Mouse (Mus musculus) G1E (cell line): ENCODE measurements around the gene Taf8. TPM values are rescaled to one million over a fixed set of nuclear protein-coding genes. Genes with fewer than 3 reads are reported as not detected.

ENCODE experiments used
- ATAC-seq: 2 replicates; pipeline ENCODE4 v1.8.0; 2016; ENCODE audit warnings: mild to moderate bottlenecking; ENCODE audit not compliant: insufficient number of reproducible peaks, poor library complexity, low FRiP score, severe bottlenecking; ENCODE audit errors: extremely low read depth
- DNase-seq: peaks from one replicate; pipeline ENCODE4 v3.0.0; 2012; ENCODE audit warnings: low spot score
- H3K27me3 ChIP-seq: 2 replicates; pipeline ENCODE4 v1.6.1; 2012; ENCODE audit warnings: mild to moderate bottlenecking, low read length, inconsistent platforms; ENCODE audit not compliant: insufficient read depth
- H3K36me3 ChIP-seq: replicated peaks from 2 replicates; pipeline ENCODE3; 2012; ENCODE audit warnings: mild to moderate bottlenecking, inconsistent platforms
- H3K4me1 ChIP-seq: 2 replicates; pipeline ENCODE4 v1.6.1; 2012; ENCODE audit warnings: low read depth, low read length, inconsistent platforms, mixed read lengths; ENCODE audit not compliant: insufficient read depth
- H3K4me3 ChIP-seq: 2 replicates; pipeline ENCODE4 v1.5.1; 2012; ENCODE audit warnings: low read depth, mild to moderate bottlenecking, inconsistent platforms, low read length, moderate library complexity, mixed read lengths
- H3K9me3 ChIP-seq: replicated peaks from 2 replicates; pipeline ENCODE4 v1.6.1; 2012; ENCODE audit warnings: inconsistent platforms
- CTCF ChIP-seq: IDR thresholded peaks from 2 replicates; pipeline ENCODE4 v1.5.1; 2012; ENCODE audit warnings: low read depth, low read length, inconsistent platforms, mixed read lengths
- GATA1 ChIP-seq: IDR thresholded peaks from 2 replicates; pipeline ENCODE4 v1.6.1; 2012; ENCODE audit warnings: borderline replicate concordance, low read length, inconsistent platforms, mixed read lengths
- GATA2 ChIP-seq: IDR thresholded peaks from 2 replicates; pipeline ENCODE4 v1.6.1; 2012; ENCODE audit warnings: low read depth, low read length, inconsistent platforms, borderline replicate concordance
- POLR2AphosphoS5 ChIP-seq: IDR thresholded peaks from 2 replicates; pipeline ENCODE4 v1.6.1; 2012; ENCODE audit warnings: low read depth, low read length, inconsistent platforms; ENCODE audit not compliant: insufficient replicate concordance
- TAL1 ChIP-seq: conservative IDR thresholded peaks from 2 replicates; pipeline ENCODE4 v1.6.1; 2012; ENCODE audit warnings: low read depth, low read length, inconsistent platforms, mixed read lengths
- polyA plus RNA-seq: library from polyadenylated mRNA; stranded (reverse); fragments of >175 nt; gene quantifications from 2 replicates; pipeline ENCODE4 v1.2.3, GENCODE M21; 2012
- total RNA-seq, 2 experiments: library from RNA; stranded (forward) in 1 of 2; stranded (reverse) in 1 of 2; fragments of 200-1000 nt in 1 of 2; fragments of >200 nt in 1 of 2; fragmentation: Nextera tagmentation in 1 of 2; gene quantifications; 2 replicates each; pipeline ENCODE4 v1.2.3; 2014 to 2017

Gene Taf8
- total and polyA plus RNA-seq, 3 experiments = 22.4 to 39.8 (median 29.1) TPM

DNA sequence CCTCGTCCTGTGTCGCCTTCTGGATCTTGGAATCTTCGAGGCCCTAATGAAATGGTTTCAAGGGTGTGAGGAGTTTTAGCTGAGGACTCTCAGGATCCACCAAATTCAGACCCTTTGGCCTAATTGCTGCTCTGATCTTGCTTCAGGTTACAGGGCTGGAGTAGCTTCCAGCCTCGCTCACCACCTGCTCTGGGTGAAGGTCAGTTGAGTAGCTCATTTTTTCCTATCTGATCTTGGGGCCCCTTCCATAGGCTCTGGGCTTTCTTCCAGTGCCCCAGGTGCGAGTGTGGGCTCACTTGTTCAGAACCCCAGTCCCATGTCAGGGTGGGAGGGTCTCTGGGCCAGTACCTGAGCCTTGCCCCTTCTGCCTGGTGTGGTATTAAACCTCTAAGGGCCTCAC is 52.7 kb downstream of the Taf8 start:
- peaks cover 17% of the 10 kb centered on the region for H3K4me1 ChIP-seq
- no peaks in the 10 kb centered on the region for H3K36me3 ChIP-seq
- TF ChIP-seq POLR2AphosphoS5 (no peak), CTCF (no peak), GATA2 (no peak), GATA1 (no peak), TAL1 (no peak)
- DNase-seq (no peak), ATAC-seq (no peak)
- peaks cover 44% of the 10 kb centered on the region for H3K27me3 ChIP-seq
- no peaks in the 10 kb centered on the region for H3K9me3 ChIP-seq
- H3K4me3 ChIP-seq = no peak overlapping the region

DNA sequence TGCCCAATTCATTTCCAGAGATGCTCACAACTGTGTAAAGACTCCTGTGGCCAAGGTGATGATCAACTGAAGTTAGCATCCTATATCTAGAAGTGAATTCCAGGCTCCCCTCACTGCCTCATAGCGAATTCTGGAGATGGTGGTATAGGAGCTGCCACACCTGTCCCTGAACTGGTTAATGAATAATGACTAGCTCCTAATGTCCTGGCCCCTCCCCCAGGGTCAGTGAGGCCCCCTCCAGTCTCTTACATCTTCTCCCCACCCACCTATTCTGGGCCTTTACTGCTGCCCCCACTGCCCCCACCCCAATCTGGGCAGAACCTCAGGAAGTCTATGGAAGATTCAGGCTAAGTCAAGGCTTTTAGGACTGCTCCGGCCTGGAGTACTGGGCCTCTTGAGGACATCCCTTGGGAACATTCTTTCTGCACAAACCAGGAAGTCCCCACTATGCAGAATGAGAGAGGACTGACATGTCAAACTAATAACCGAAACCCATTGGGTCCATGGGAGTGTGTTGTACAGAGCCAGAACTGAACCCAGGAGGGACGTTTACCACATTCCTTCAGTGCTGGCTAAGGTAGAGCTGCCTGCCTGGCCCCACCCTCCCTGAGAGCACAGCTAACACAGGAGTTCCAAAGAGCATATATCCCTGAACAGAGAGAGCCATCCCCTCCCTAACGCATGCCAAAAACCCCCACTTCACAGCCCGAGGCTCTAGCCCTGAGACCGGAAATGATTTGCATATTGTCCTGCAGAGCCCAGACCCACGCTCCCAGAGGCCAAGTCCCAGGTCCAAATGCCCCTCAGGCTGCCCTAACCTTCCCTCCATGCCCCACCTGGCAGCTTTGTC is 53.3 kb downstream of the Taf8 start:
- H3K9me3 ChIP-seq = no peaks in the 10 kb centered on the region
- H3K36me3 ChIP-seq = no peaks in the 10 kb centered on the region
- no peak for TF ChIP-seq TAL1
- TF ChIP-seq CTCF = no peak
- TF ChIP-seq POLR2AphosphoS5 = no peak
- no peak for TF ChIP-seq GATA1
- TF ChIP-seq GATA2 = no peak
- no peak for DNase-seq
- H3K4me1 ChIP-seq = peaks cover 14% of the 10 kb centered on the region; the same call in 1 of the 2 replicates
- ATAC-seq = no peak
- peaks cover 48% of the 10 kb centered on the region for H3K27me3 ChIP-seq
- H3K4me3 ChIP-seq = no peak overlapping the region

DNA sequence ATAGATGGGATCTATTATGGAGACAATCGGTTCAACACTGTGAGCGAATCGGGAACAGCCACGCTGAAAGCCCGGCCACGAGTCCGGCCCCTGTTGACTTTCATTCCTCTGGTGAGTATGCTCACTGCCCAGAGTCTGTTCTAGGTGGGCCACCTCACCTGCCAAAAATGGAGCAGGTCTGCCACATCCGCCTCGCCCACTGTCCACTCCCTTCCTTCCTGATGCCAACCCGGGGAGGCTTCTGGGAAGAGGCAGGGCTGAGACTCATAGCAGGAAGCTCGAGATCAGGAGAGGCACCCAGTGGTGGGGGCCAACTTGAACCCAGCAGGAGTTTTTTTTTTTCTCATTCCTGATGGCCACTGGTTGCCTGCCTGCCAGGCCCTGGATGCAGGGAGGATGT is 55.5 kb downstream of the Taf8 start:
- TF ChIP-seq CTCF = no peak
- TF ChIP-seq GATA1 = no peak
- no peak for TF ChIP-seq POLR2AphosphoS5
- TF ChIP-seq GATA2 = no peak
- no peak for TF ChIP-seq TAL1
- Histone ChIP-seq H3K9me3 (no peaks in the 10 kb centered on the region), H3K4me3 (no peak overlapping the region), H3K4me1 (peaks cover 7% of the 10 kb centered on the region; the same call in 1 of the 2 replicates), H3K36me3 (no peaks in the 10 kb centered on the region), H3K27me3 (peaks cover 44% of the 10 kb centered on the region)
- ATAC-seq = no peak
- DNase-seq = no peak

DNA sequence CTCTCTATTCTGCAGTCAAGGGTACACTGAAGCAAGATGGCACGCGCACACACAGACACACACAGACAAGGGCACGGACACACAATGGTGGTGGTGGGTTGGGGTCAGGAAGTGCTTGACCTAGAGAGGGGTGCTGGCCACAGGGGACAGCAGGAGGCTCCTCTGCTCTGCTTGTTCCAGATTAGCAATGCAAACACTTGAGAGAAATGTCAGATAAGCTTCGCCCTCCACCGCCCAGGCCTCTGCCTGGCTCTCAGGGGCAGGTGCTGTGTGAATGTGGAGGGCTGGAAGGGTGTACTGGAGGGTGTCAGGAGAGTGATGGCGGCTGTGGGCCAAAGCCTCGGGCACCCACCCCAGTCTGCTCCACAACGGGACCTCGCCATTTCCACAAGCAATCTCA is 56.1 kb downstream of the Taf8 start:
- Histone ChIP-seq H3K4me3 (no peak overlapping the region), H3K4me1 (peaks cover 7% of the 10 kb centered on the region; the same call in 1 of the 2 replicates), H3K9me3 (no peaks in the 10 kb centered on the region), H3K36me3 (no peaks in the 10 kb centered on the region), H3K27me3 (peaks cover 41% of the 10 kb centered on the region)
- no peak for ATAC-seq
- TF ChIP-seq CTCF = no peak
- TF ChIP-seq TAL1 = no peak
- TF ChIP-seq GATA2 = no peak
- no peak for TF ChIP-seq GATA1
- TF ChIP-seq POLR2AphosphoS5 = no peak
- DNase-seq = no peak

DNA sequence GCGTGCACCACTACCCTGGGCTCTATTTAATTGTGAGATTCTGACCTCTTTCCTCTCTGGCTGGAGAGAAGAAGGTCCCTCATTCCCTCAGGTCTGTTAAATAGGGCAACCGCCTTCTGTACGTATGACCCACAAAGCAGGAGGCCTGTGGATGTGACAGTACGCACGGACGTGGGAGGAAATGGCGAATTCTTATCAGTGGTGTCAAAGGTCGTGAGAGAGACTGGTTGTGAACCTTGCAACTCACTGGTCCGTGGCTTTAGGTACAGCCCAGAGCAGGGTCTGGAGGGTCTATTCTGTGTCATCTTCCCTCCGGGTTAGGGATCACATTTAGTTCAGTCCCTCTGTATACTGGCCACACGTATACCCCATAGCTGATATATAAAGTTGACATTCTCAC is 56.6 kb downstream of the Taf8 start:
- Histone ChIP-seq H3K4me3 (no peak overlapping the region), H3K4me1 (peaks cover 7% of the 10 kb centered on the region; the same call in 1 of the 2 replicates), H3K9me3 (no peaks in the 10 kb centered on the region), H3K27me3 (peaks cover 40% of the 10 kb centered on the region), H3K36me3 (no peaks in the 10 kb centered on the region)
- no peak for TF ChIP-seq TAL1
- TF ChIP-seq GATA1 = no peak
- no peak for TF ChIP-seq CTCF
- no peak for TF ChIP-seq GATA2
- no peak for TF ChIP-seq POLR2AphosphoS5
- ATAC-seq (no peak), DNase-seq (no peak)

DNA sequence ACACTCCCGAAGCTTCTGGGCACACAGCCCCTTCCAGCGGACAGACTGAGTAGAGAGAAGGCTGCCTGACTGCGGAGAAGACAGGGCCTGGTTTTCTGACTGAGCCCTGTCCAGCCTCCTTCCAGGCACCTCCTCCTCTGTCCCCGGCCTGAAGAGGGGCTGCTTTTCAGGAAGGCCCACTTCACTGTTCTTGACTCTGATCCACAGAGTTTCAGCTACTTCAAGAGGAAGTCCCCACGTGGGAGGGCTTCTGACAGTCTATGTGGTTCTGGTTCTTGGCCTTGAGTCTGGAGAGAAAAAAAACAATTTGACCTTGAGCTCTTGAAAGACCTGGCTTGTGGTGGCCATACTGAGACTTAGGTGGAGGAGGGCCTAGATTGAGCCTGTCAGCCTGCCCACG is 58.0 kb downstream of the Taf8 start:
- peaks cover 1% of the 10 kb centered on the region; the same call in 1 of the 2 replicates for H3K4me1 ChIP-seq

More for the DNA sequence above, 58.0 kb downstream of the Taf8 start:
- DNase-seq (no peak), ATAC-seq (no peak)
- no peaks in the 10 kb centered on the region for H3K36me3 ChIP-seq
- H3K4me3 ChIP-seq = no peak overlapping the region
- TF ChIP-seq TAL1 (no peak), POLR2AphosphoS5 (no peak), CTCF (no peak), GATA1 (no peak), GATA2 (no peak)
- H3K27me3 ChIP-seq = peaks cover 46% of the 10 kb centered on the region
- no peaks in the 10 kb centered on the region for H3K9me3 ChIP-seq
